Mouse (Mus musculus): Measurements from ENCODE around the gene Syn3.
"Not testable (repeated sequence)": the region's sequence is repeated elsewhere in the genome, so short reads cannot be mapped to it uniquely, and the experiment has no call there.

The Syn3 gene

DNA sequence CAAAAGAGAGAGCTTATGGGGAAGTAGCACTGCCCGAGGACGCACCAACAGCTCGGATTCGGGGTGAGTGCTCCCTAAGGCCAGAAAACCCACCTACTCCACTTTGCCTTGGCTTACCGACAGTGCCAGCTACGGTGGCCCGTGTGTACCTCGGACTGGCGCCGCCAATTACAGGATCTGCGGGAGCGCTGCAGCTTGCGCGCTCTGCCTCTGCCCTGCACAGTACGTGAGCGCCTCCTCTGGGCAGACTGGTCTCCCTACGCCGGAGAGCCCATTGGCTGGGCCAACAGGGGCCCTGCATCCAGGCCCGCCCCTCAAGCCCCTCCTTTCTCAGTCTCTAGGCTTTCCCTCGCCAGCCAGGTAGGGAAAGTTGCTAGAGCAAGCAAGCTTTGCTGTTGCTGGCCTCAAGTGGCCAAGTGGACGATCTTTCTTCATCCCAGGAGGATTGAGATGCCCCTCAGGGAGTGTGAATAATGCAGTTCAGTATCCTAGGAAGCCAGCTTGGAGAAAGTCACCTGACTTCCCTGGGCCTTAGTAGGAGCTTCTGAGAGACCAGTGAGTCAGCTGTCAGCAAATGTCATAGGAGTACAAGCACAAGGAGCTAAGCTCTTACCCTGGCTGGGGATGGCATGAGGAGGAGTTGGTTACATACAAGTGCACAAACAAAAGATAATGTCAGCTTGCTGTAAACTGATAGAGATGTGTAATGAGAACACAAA, at the start of gene Syn3:
Gene Syn3 (minus strand): TSS at position 224 of the 719 bp plus-strand sequence.
- peak; percentile 92 for DNase-seq

DNA sequence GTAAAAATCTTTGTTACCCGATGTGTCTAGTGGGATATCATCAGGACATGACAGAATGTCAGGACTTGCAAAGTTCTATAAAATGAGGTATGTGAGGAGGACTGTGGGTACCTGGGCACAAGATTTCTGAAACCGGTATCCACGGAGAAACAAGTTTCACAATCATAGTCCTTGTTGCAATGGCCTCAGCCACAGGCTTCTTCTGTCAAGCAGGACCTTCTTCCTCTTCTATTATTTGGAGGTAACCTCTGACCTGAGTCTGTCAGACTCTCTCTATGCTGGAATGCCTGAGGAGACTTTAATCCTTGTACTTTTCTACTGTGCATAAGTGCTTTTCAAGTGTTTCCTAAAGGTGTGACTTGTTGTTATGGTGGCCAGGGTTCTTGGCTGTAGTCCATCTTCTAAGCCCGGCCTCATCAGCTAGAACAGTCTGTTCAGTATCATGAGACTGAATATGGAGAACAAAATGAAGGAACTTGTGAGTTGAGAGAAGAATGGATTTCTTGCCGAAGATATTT, 27.7 kb upstream of the Syn3 start:
- not testable (repeated sequence) for DNase-seq

DNA sequence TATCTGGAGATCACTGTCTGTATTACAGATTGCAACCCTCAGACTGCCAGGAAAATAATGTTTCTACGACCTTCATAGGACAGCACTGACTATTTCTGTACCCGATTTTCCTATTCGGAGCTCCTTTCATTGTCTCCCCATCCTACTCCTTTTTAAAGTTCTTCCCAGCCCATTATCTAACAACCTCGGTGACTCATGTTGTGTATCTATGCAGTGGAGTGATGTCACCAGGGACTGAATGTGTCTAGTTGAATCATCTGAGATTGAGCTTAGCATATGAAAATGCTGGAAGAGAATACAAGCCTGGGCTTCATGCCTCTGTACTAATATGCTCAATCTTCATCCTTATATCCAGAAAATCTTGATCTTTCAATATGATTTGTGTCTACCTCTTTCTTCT, 15.1 kb upstream of the Syn3 start:
- DNase-seq: no peak

DNA sequence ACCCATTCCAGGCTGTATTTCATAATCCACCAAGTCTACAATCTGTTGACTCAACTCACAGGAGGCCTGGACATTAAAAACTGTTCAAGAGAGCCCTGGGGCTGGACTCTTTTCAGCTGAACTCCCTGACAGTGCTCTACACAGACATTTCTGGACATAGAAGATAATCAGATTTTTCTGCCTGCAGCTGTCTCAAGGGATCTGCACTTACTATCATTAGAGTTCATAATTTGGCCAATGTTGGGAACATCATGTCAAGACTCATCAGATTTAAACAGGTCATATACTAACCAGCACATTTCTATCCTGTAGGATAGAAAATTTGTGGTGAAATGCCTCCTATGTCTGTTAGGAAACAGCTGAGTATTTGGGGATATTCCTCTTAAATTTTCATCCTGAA, 12.2 kb upstream of the Syn3 start:
- DNase-seq: no peak

DNA sequence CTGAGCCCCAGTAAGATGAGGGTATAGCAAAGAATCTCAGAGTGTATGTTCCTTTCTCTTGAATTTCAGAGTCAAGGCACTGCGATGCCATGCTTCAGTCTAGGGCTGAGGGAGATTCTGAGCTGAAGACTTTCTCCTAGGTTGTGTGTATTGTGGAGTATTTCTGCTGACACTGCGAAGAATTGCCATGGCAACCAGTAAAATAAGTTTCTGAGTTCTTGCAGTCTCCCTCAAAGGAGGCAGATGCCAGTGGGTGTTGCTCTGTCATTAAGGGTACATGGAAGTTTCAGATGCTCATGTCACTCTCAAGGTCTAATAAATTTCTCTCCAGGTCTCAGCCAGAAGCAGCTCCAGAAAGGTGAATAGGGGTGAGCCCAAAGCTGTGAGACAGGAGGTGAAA, 3.4 kb upstream of the Syn3 start:
- no peak for DNase-seq

DNA sequence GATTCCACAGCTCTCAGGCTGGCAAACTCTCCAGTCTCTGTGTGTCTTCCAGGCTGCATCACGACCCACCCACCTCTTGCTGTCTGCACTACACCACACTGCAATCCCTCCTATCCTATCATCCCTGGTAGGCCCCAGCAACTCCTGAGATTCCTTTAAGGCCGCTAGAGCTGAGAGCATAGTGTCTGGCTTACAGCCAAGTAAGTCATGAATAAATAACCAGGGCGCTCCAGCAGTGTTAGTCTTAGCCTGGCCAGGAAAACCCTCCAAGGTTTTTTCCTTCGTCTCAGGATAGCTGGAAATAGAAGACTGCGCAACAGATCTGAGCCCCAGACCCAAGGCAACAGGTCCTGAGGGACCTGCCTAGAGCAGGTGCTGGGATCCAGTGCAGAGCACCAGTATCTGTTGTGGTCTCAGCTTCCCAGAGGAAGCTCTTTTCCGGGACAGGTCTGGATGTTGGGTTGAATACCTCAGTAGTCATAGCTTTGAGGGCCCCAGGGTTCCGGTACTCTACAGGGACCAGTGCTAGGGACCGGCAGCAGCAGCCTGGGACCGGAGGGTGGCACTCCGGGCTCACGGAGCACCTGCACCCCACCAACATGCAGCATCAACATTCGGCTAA, 534 bp downstream of the Syn3 start:
- DNase-seq: no peak

DNA sequence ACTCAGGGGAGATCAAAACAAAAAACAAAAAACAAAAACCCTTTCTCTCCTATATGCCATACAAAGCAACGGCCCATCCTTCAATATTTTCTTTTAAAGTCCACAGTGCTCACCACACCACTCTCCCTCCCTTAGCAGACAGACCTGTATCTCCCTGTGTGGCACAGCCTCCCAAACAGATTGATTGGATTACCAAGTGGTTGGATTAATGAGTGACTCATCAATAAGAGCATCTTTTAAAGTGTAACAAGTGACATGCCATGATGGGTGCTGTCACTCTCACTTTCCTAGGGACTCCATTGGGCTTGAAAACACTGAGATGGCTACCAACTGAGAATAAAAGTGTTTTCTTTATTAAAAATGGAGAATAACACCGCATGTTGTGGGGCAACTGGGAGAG, 2.8 kb downstream of the Syn3 start:
- no peak for DNase-seq

DNA sequence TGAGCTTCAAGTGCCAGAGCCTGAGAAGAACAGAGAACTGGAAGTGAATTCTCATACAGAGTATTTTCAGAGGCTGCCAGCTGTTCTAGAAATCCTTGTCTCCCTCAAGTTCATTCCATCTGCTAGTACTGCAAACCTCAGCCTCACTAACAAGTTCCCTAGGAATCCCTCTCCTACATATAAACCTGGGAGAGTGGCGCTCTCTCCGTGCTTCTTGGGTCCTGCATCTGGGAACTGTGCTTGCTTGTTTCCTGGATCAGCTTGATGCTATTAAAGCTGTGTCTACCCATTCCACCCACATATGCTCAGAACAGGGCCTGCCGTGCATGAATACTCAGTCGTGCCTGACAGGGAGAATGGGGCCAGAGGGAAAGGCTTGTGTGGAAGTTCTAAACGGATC, 5.6 kb downstream of the Syn3 start:
- no peak for DNase-seq

DNA sequence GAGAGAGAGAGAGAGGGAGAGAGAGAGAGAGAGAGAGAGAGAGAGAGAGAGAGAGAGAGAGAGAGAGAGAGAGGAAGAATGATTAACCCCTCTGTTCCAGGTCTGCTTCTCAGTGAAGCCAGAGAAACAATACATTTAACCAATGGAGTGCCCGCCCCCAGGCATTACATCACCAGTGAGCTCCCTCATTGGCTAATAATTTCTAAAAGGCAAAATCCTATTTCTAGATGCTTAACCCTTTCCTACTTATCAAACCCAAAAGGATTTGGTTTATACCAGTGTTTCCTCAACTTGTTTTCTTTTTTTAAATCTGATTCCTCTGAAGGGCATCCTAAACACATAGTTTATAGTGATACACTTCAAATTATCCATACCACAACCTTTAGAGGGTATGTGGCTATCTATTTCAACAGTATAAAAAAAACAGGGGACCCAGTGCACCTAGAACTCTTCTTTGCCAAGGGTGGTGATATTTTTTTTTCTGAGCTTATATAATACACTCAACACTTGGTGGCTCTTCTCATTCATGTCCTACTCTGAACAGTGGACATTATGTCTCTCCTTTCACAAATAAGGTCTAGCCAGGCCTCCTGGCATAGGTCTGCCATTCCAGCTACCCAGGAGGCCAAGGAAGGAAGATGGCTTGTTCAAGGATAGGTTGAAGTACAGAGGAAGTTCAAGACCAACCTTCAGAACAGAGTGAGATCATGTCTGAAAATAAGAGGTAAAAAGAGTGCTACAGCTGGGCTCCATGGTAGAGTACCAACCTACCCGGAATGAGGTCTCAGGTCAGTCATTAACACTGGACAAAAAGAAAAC, 6.4 kb downstream of the Syn3 start:
- no peak for DNase-seq

DNA sequence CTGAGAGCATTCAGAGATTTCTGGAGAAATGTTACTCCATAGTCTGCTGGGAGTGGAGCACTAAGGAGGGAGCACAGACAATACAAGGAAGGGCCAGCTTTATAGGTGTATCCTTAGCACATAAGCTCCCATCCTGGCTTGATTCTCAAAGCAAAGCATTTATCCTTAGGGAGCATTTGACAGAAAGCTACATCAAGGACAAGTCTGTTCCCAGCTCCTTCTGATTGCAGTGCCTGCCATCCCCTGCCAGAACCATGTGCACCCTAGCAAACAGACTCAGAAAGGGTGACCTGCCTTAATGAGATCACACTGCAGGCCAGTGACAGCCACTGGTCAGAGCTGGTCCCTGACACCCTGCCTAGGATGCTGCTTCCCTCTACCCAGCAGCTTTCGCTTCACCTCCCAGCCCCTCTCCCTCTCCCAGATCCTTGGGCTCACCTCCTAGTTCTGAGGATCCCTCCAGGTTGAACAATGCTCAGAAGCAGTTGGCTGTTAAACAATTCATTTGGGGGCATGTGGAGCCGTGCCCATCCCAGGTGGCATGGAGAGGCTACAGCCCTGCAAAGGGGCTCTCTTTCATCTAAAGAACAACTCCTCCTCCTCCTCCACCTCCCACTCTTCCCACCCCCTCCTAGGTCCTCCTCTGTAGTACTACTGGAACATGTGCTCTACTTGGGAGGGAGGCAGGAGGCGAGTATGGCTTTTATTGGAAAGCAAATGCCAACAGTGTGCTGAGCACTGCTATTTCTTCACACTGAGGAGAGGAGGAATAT, 7.2 kb downstream of the Syn3 start:
- no peak for DNase-seq

DNA sequence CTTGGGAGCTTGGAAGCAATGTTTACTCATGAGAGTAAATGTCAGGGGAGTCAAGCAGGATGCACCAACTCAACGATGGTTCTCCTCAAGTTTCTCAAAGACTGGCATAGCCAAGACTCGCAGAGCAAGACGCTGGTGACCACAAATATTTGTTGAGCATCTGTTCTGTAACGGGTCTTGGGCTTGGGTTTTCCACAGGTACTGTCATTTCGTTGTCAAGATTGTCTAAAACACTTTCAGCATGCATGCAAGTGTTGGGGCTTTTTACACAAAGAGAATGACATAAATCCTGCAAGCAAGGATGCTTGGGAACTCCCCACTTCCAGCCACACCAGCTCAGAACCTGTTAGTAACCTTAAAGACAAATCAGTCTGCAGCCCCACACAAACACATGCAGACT, 10.2 kb downstream of the Syn3 start:
- DNase-seq: no peak

DNA sequence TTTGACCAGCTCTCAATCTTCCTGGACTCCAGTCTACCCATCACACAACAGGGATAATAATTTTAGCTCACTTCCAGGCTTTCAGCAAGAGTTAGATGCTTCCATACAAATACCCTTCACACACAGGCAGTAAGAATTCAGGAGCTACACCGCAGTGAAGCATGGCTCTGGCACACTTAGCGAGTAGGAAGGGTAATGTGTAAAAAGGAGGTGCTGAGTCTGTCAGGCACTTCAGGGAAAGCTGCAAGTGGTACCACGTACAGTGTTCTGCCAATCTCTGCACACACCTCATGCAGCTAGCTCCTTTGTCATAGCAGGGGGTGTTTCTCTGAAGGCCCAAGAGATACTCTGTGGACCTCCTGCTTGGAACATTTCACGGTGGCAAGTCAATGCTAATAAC, 12.7 kb downstream of the Syn3 start:
- DNase-seq: no peak

DNA sequence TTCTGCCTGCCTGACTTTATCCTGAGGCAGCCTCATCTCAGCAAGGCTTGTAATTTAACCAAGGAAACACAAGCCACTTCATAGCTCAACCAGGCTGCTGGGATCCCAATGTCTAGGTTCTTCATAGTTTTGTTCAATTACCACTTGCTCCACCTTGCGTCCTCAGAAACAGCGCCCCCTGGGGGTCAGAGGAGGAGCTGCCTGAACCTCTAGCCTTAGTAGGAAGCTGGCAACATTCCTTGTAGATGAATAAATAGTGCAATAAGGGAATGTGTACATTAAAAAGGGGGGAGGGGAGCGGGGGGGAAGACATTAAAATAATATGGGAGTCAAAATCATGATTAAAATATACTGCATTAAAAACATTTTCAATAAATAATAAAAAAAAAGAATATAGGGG, 14.7 kb downstream of the Syn3 start:
- DNase-seq: peak; percentile 51

DNA sequence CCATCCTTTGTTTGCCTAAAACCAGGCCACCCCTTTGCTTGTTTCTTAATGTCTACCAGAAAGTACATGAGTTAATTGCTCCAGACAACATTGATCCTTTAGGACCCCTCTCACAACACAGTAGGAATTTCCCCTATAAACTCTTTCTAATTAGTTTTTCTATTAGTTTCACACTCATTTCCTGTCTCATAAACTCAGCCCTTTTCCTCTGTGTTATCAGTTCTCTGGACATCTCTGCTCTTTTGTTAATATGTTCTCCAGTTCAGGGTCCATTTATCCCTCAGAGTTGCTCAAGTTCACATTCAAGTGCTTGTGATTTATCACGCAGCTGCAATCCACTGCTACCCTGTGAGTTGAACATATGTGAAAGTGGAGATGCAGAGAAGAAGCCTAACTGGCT, 16.2 kb downstream of the Syn3 start:
- DNase-seq: no peak

DNA sequence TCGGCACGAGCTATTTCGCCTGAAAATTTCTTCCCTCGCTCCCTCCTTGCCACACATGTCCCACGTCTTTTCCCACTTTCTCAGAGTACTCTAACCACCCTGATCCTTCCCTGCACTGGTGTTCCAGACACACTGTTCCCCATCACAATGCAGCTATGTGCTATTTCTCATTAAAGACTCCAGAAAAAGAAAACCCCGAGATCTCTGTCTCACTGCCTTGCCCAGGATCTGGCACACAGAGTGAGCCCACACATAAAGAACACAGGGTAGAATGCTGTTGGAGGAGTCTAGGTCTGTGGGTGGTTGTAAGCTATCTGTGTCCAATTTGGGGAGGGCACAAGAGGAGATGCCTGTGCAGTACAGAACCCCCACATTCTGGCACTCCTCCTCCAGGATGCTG, 18.0 kb downstream of the Syn3 start:
- no peak for DNase-seq

DNA sequence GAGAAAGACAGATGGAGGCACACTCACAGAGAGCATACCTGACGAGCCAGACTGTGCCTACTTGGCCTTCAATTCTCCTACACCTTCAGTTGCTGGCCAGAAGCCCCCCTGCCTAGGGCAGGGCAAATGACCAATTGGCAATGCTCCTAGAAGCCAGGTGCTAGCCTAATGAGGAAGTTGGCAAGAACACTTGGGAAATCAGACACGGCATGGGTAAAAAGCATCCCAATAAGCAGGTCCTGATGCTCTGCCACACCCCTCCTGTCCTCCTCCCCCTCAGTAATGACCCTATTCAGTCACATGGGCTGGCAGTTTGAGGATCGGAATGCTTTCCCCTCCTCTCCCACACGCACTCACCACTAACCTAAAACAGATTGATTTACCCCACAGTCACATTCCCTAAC, 19.0 kb downstream of the Syn3 start:
- no peak for DNase-seq

DNA sequence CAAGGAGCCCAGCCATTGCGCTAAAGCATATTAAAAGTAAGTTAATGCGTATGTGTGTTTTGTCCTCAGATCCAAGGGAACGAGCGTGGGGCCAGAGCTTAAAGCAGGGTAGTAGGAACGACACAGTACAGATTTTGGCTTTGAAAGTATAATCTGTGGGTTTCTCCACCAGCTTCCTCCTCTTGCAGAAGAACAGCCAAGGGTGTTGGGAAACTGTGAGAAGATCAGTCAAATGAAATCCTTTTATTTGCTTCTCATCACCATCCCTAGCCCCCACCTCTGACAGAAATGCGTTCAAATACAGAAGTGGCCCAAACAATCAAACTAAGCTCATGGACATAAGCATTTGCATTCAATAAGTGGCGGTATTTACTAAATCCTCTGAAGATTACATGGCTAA, 22.0 kb downstream of the Syn3 start:
- DNase-seq: no peak

DNA sequence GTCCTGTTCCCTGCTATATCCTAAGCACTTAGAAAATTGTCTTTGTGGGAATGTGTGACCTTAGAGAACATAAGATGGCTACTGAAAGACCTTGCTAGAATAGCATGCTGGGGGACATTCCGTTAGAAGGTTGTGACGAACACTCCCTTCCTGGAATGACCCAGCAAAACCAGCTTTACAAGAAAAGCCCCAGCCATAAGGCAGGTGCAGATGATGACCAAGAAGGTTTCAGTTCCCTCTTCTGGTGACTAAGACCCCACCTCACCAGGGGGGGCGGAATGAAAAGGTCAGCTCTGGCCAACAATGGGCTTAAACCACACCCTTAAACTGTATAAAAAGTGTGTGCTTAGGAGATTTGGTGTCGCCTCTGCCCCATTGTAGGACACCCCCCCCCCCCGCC, 23.4 kb downstream of the Syn3 start:
- DNase-seq: no peak

DNA sequence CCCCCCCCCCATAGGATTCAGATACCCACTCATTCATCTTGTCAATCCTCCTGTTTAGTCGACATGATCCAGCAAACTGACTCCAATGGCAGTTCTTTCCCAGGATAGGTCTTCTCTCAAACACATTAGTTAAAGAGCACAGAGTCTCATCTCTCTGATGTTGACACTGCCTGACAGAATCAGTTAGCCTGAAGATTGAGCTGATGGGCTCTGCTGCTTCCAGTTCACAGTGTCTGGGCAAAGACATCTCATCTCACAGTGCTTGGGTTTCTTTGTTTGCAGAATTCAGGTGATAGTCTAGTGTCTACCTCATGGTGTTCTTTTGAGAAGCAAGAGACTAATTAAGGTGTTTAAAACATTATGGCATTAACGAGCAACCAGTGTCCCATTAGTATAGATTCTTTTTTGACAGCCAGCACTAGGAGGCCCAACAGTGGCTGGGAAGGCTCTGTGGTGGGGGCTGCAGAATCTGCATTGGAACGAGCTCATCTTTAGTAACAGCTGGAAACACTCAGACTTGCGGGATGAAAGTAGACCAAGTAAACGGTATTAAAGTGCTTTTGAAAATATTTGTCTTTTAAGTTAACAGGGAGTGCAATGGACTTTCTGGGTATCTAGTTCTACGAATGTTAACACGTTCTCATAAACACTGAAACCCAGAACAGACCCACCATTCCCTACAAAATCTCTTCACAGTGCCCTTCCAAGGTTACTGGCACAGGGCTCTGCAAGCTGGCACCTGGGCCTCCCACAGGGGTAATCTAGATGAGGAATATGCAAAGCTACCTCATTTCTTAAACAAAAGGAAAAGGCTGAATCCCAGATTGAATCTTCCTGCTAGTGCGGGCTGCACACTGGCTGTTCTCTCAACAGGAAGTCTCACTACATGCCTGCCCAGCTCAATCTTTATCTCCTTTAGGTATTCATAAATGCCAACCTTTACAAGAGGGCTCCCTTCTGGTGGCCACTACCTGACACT, 24.2 kb downstream of the Syn3 start:
- DNase-seq: no peak

DNA sequence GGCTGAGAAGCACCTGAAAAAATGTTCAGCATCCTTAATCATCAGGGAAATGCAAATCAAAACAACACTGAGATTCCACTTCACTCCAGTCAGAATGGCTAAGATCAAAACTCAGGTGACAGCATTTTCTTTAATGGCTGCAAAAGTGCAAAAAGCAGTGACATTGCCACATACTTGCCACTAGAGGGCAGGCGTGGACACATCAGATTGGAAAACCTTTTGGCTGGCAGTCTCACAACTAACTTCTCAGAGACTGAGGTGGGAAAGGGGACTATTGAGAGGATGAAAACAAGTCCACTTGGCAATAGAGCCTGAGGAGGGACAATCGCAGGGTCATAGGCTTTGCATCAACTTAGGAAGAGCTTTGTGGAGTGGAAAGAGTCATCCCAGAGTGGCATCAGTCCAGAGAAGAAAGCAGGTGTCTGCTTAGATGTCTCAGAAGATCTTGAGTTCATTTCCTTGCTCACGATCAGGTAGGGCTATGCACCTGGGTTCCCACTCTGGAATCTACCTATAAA, 25.0 kb downstream of the Syn3 start:
- peak; percentile 34 for DNase-seq

Data from thymus, postnatal 14 days (tissue).